Mouse (Mus musculus): ENCODE measurements around the gene Rdh1. TPM values are rescaled to one million over a fixed set of nuclear protein-coding genes. Genes with fewer than 3 reads are reported as not detected.
"Not testable (repeated sequence)": the region's sequence is repeated elsewhere in the genome, so short reads cannot be mapped to it uniquely, and the experiment has no call there.

Gene Rdh1
- total RNA-seq, 2 experiments from 2014 or later: 0.05 to 0.06 TPM

- H3K27ac ChIP-seq: no peak overlapping the region
- TF ChIP-seq CTCF (IDR thresholded peaks at IDR 0.05): no peak
- DNase-seq: no peak
- intact Hi-C loops (cut with DNase I): no loop called here
- H3K4me3 ChIP-seq: no peak overlapping the region
Measured at GRCm38 (mm10) chr10:127804416-127804815, 44.9 kb downstream of the Rdh1 start.

DNA sequence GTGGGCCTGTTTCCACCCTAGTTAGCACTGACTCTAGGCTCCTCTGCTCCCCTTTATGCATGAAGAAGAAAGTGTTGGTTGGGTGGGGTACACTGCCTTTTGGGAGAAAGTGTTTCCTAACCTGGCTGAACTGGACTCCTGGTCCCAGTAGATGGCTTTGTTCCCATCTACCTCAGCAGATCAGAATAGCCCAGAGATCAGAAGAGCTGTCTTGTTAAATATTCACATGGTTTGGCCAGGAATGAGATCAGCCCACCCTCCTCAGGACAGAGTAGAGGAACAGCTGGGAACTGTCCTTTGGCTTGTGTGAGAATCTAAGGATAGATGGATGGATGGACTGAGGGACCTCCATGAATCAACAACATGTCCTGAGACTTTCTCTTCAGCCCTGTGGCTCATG lies 56.4 kb downstream of the Rdh1 start:
- intact Hi-C loops (cut with DNase I): no loop called here
- Histone ChIP-seq H3K27ac (no peak overlapping the region), H3K4me3 (no peak overlapping the region)
- DNase-seq: no peak
- no peak for TF ChIP-seq CTCF (IDR thresholded peaks at IDR 0.05)

DNA sequence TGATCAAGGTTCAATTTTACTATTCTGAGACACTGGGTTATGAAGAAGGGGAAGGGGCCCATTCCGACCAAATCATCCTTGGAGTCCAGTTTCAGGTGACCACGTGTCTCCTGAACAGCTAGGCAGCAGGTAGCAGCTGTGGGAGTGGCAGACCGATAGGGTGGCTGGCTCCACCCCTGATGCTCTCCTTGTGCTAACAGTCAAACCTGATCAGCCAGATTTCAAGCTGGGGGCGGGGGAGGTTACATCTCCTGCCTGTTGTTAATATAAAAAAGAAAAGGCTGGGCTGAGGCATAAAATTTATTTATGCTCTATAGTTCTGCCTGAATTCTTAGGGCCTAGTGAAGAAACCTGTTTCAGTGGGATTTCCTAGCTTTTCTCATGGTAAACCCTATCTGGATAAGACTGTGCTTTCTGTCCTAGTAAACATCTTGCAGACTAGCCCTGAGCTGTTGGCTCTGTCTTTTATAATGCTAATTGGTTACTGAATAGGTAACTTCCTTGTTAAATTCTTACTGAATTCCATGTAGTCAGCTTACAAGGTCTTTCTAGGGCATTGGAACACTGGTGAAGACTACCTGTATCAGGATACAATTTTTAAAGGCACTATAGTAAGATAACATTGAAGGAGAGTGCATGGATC lies 57.9 kb downstream of the Rdh1 start:
- DNase-seq; H3K4me3 ChIP-seq; H3K27ac ChIP-seq; intact Hi-C loops (cut with DNase I): not testable (repeated sequence)

Other genes with a start within 250 kb of the Rdh1 start
- gene Ndufa4l2, start 244.8 kb upstream of the Rdh1 start, total RNA-seq (2021): 10 to 100 TPM in 1 of 2 experiments, 1 to 10 TPM in 1; 8.1 to 16.5 TPM
- 10 to 100 TPM; 22.7 to 28.9 TPM for gene Shmt2, start 237.3 kb upstream of the Rdh1 start, total RNA-seq (2021)
- under 1 TPM; 0.17 to 0.23 TPM for gene Nxph4, start 225.2 kb upstream of the Rdh1 start, total RNA-seq (2021)
- gene Lrp1, start 138.6 kb upstream of the Rdh1 start, total RNA-seq (2021): 10 to 100 TPM; 34.6 to 71.3 TPM
- 10 to 100 TPM; 17.1 to 18.9 TPM for gene Stat6, start 116.7 kb upstream of the Rdh1 start, total RNA-seq (2021)
- gene Nemp1, start 92.8 kb upstream of the Rdh1 start, total RNA-seq (2021): 1 to 10 TPM; 1.5 to 2.1 TPM
- 1 to 10 TPM; 2.8 to 3.2 TPM for gene Nab2, start 91.2 kb upstream of the Rdh1 start, total RNA-seq (2021)
- not detected for gene Myo1a, start 54.6 kb upstream of the Rdh1 start, total RNA-seq (2021)
- not detected for gene Tac2, start 35.2 kb upstream of the Rdh1 start, total RNA-seq (2021)
- gene Zbtb39, start 20.2 kb upstream of the Rdh1 start, total RNA-seq (2021): 1 to 10 TPM; 6.6 to 7.2 TPM
- gene Gpr182, start 8.0 kb upstream of the Rdh1 start, total RNA-seq (2021): under 1 TPM; 0.22 to 0.36 TPM
- not detected for gene Rdh16f1, start 66 bp downstream of the Rdh1 start, total RNA-seq (2021)
- gene Rdh9, start 16.7 kb downstream of the Rdh1 start, total RNA-seq (2021): under 1 TPM; 0.33 to 0.48 TPM
- gene Rdh16, start 41.4 kb downstream of the Rdh1 start, total RNA-seq (2021): not detected
- gene Rdh19, start 90.2 kb downstream of the Rdh1 start, total RNA-seq (2021): not detected
- gene Rdh16f2, start 106.8 kb downstream of the Rdh1 start, total RNA-seq (2021): not detected
- gene Rdh7, start 129.1 kb downstream of the Rdh1 start, total RNA-seq (2021): not detected
- gene Sdr9c7, start 138.8 kb downstream of the Rdh1 start, total RNA-seq (2021): not detected
- not detected for gene Hsd17b6, start 247.9 kb downstream of the Rdh1 start, total RNA-seq (2021)

Data from gastrocnemius, adult 2 months (tissue).